Mouse (Mus musculus) hindbrain, postnatal 0 days (tissue): Measurements from ENCODE around the gene Fut7. TPM values are rescaled to one million over a fixed set of nuclear protein-coding genes. Genes with fewer than 3 reads are reported as not detected.
A peak's percentile ranks its signal among the peaks of the same experiment; 100 is the strongest.

ENCODE experiments used
- ATAC-seq: fragments of 200-750 bp; cut with Nextera tagmentation; 2 replicates; pipeline ENCODE4 v1.8.0; 2017; ENCODE audit warnings: mild to moderate bottlenecking, moderate TSS enrichment, moderate library complexity
- DNase-seq: peaks from one replicate; pipeline ENCODE4 v3.0.0-alpha.2; 2015; ENCODE audit warnings: low spot score
- H3K27ac ChIP-seq: fragments of 300-500 bp; sonication (generic); 2 replicates; pipeline ENCODE4 v1.5.1; 2014; ENCODE audit warnings: mild to moderate bottlenecking
- H3K27me3 ChIP-seq: fragments of 300-500 bp; sonication (generic); 2 replicates; pipeline ENCODE4 v1.6.1; 2014; ENCODE audit warnings: low read length, mixed read lengths; ENCODE audit not compliant: insufficient read depth
- H3K36me3 ChIP-seq: fragments of 300-500 bp; sonication (generic); 2 replicates; pipeline ENCODE4 v1.6.1; 2014; ENCODE audit warnings: low read length, mixed read lengths; ENCODE audit not compliant: insufficient read depth
- H3K4me1 ChIP-seq: fragments of 300-500 bp; sonication (generic); 2 replicates; pipeline ENCODE4 v1.6.1; 2014; ENCODE audit warnings: antibody characterized with exemption, low read length, mixed read lengths; ENCODE audit not compliant: insufficient read depth
- H3K4me2 ChIP-seq: fragments of 300-500 bp; sonication (generic); 2 replicates; pipeline ENCODE4 v1.6.1; 2014; ENCODE audit warnings: low read depth, mild to moderate bottlenecking, low read length, moderate library complexity, mixed read lengths
- H3K4me3 ChIP-seq: fragments of 300-500 bp; sonication (generic); 2 replicates; pipeline ENCODE4 v1.5.1; 2014; ENCODE audit warnings: low read length
- H3K9ac ChIP-seq: fragments of 300-500 bp; sonication (generic); replicated peaks from 2 replicates; pipeline ENCODE4 v1.6.1; 2014; ENCODE audit warnings: mild to moderate bottlenecking, low read length, moderate library complexity, mixed read lengths
- H3K9me3 ChIP-seq: fragments of 300-500 bp; sonication (generic); 2 replicates; pipeline ENCODE4 v1.6.1; 2016; ENCODE audit warnings: low read length, mixed read lengths
- CTCF ChIP-seq: IDR thresholded peaks from 2 replicates; pipeline ENCODE4 v1.5.1; 2016; ENCODE audit warnings: antibody characterized with exemption, control low read depth, low read depth
- WGBS: fragments of 180-500 bp; shearing (Covaris S2); extraction: QIAGEN DNeasy Blood & Tissue Kit; methylation state at CpG from one replicate; pipeline ENCODE4 v1.1.7; 2014; 5-methylcytosine and 5-hydroxymethylcytosine counted together
- polyA plus RNA-seq: library from polyadenylated mRNA; unstranded; fragments of >200 nt; fragmentation: Nextera tagmentation; extraction: Ambion mirVana; gene quantifications from 2 replicates; pipeline ENCODE4 v1.2.1, GENCODE M21; 2015
- total RNA-seq: library from RNA; depleted of rRNA; stranded (reverse); fragments of >200 nt; gene quantifications from 2 replicates; pipeline ENCODE4 v1.2.3, GENCODE M21; 2014; rRNA removed

Fut7 gene
- total RNA-seq (1.0 TPM in 1 of 2 replicates, not detected in the other), polyA plus RNA-seq (0.18 and 0.20 TPM in 2 replicates)

- DNase-seq (no peak), ATAC-seq (no peak)
- Histone ChIP-seq H3K27ac (no peak within 1 kb of the TSS), H3K36me3 (no peaks in the 10 kb centered on the region), H3K9me3 (no peaks in the 10 kb centered on the region), H3K4me2 (no peak within 1 kb of the TSS), H3K4me1 (no peaks in the 10 kb centered on the region), H3K9ac (no peak within 1 kb of the TSS), H3K27me3 (no peaks in the 10 kb centered on the region), H3K4me3 (no peak within 1 kb of the TSS)
- TF ChIP-seq CTCF = no peak
- WGBS = 67% methylated on average over 17 of the region's 17 CpGs
Measured at GRCm38 (mm10) chr2:25422587-25423410, at the start of gene Fut7. Gene Fut7, plus strand, starts transcription at chr2:25423267.

GRCm38 (mm10) chr2:25373431-25373830 is 49.6 kb upstream of the Fut7 start:
- Histone ChIP-seq H3K27ac (0 out of 2 replicates have a peak overlapping the region, but pooled peaks have one; percentile 56), H3K36me3 (no peaks in the 10 kb centered on the region), H3K27me3 (no peaks in the 10 kb centered on the region), H3K4me2 (peak overlapping the region; percentile 98), H3K4me1 (peaks cover 3% of the 10 kb centered on the region; the same call in 1 of the 2 replicates), H3K4me3 (peak overlapping the region; percentile 70), H3K9me3 (no peaks in the 10 kb centered on the region), H3K9ac (peak overlapping the region; percentile 67; the same call in 1 of the 2 replicates)
- peak; percentile 46 for ATAC-seq
- peak; percentile 58 for DNase-seq
- WGBS = 25% methylated on average over 2 of the region's 2 CpGs
- TF ChIP-seq CTCF = no peak

GRCm38 (mm10) chr2:25376589-25376988 is 46.5 kb upstream of the Fut7 start:
- no peaks in the 10 kb centered on the region for H3K36me3 ChIP-seq
- ATAC-seq = peak; percentile 43; the same call in 1 of the 2 replicates
- no peak overlapping the region for H3K27ac ChIP-seq
- 55% methylated on average over 4 of the region's 4 CpGs for WGBS
- H3K4me2 ChIP-seq = no peak overlapping the region
- peak; percentile 87 for TF ChIP-seq CTCF
- no peak overlapping the region for H3K9ac ChIP-seq
- peaks cover 2% of the 10 kb centered on the region; the same call in 1 of the 2 replicates for H3K4me1 ChIP-seq
- no peaks in the 10 kb centered on the region for H3K27me3 ChIP-seq
- no peak overlapping the region for H3K4me3 ChIP-seq
- peak; percentile 79 for DNase-seq
- no peaks in the 10 kb centered on the region for H3K9me3 ChIP-seq

- Histone ChIP-seq H3K9me3 (no peaks in the 10 kb centered on the region), H3K27me3 (no peaks in the 10 kb centered on the region), H3K36me3 (no peaks in the 10 kb centered on the region), H3K4me1 (no peaks in the 10 kb centered on the region), H3K27ac (no peak overlapping the region), H3K9ac (no peak overlapping the region), H3K4me3 (no peak overlapping the region), H3K4me2 (no peak overlapping the region)
- ATAC-seq (no peak), DNase-seq (no peak)
- 79% methylated on average over 5 of the region's 5 CpGs for WGBS
- no peak for TF ChIP-seq CTCF
Measured at GRCm38 (mm10) chr2:25384492-25384891, 38.6 kb upstream of the Fut7 start.

GRCm38 (mm10) chr2:25391266-25391665 is 31.8 kb upstream of the Fut7 start:
- H3K9ac ChIP-seq = no peak overlapping the region
- peaks cover 8% of the 10 kb centered on the region; the same call in 1 of the 2 replicates for H3K4me1 ChIP-seq
- no peak overlapping the region for H3K27ac ChIP-seq
- no peak overlapping the region for H3K4me2 ChIP-seq
- H3K27me3 ChIP-seq = no peaks in the 10 kb centered on the region
- WGBS = 61% methylated on average over 5 of the region's 5 CpGs
- H3K36me3 ChIP-seq = no peaks in the 10 kb centered on the region
- no peak for ATAC-seq
- TF ChIP-seq CTCF = no peak
- peak; percentile 43 for DNase-seq
- no peak overlapping the region for H3K4me3 ChIP-seq
- no peaks in the 10 kb centered on the region for H3K9me3 ChIP-seq

- H3K27me3 ChIP-seq = peaks cover 18% of the 10 kb centered on the region
- peak overlapping the region; percentile 58 for H3K27ac ChIP-seq
- WGBS = 21% methylated on average over 3 of the region's 3 CpGs
- H3K9me3 ChIP-seq = no peaks in the 10 kb centered on the region
- no peak; the same call in 1 of the 2 replicates for TF ChIP-seq CTCF
- H3K36me3 ChIP-seq = no peaks in the 10 kb centered on the region
- ATAC-seq (peak; percentile 90), DNase-seq (peak; percentile 81)
- peaks cover 13% of the 10 kb centered on the region; the same call in 1 of the 2 replicates for H3K4me1 ChIP-seq
- H3K4me2 ChIP-seq = no peak overlapping the region
- no peak overlapping the region for H3K9ac ChIP-seq
- no peak overlapping the region for H3K4me3 ChIP-seq
Measured at GRCm38 (mm10) chr2:25394281-25395221, 28.5 kb upstream of the Fut7 start.
